In the genomic region with DNA sequence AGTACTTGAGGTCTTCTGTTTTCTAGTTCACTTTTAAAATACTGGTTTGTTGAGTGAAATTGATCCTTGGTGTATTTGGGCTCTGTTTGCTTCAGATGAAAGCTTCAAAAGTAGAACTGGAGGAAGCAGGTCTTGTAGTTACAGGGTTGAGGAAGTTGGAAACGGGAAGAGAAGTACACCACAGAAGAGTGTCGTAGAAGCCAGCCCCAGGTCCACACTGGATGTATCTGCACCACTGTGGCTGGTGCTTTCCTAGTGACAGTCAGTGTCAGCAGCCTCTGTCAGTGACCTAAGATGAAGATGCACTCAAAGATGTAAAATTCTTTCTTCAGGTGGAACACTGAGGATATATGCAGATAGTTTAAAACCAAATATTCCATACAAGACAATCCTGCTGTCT, we compare ENCODE assay signal across 26 mouse cellular contexts. TPM values are rescaled to one million over a fixed set of nuclear protein-coding genes. Genes with fewer than 3 reads are reported as not detected.
DNase-seq lines count a peak whose midpoint lies in the region; ATAC-seq lines count a peak whose summit lies in the region.
"Had no signal": no experiment of that assay in that cellular context is flagged by ENCODE, and none has a peak within 500 bp of the region (broad histone marks: within the 10 kb centered on the region; RNA-seq: fewer than 3 reads in every experiment).

No protein-coding gene starts in this region.

- ATAC-seq in midbrain, embryonic 11.5 days (ENCODE audit: low FRiP score), result no peak
- ATAC-seq in megakaryocyte, adult 5-6 weeks (ENCODE audit: poor library complexity, severe bottlenecking), result peak; percentile 83
- ATAC-seq: forebrain, embryonic 14.5 days; forebrain, postnatal 0 days; hindbrain, postnatal 0 days; inflammation-experienced regulatory T-cells, adult 6 months; intestine, embryonic 16.5 days; Patski had no signal

- WGBS in midbrain, embryonic 11.5 days, result 87% methylated on average over 2 of the region's 2 CpGs
- WGBS in midbrain, embryonic 10.5 days, result 89% methylated on average over 2 of the region's 2 CpGs

- no peak overlapping the region for H3K4me2 ChIP-seq in midbrain, embryonic 11.5 days
- H3K4me2 ChIP-seq: heart, embryonic 11.5 days; hindbrain, embryonic 14.5 days had no signal

- no peak overlapping the region for H3K9ac ChIP-seq in midbrain, embryonic 11.5 days (ENCODE audit: low read length)
- H3K9ac ChIP-seq: forebrain, postnatal 0 days; hindbrain, embryonic 14.5 days had no signal

- H3K27ac ChIP-seq in midbrain, embryonic 11.5 days (ENCODE audit: low read depth, low read length), result no peak overlapping the region
- H3K27ac ChIP-seq in midbrain, embryonic 10.5 days (replicated peaks), result no peak overlapping the region
- H3K27ac ChIP-seq: forebrain, embryonic 10.5 days; hindbrain, embryonic 14.5 days; hindbrain, postnatal 0 days had no signal

- no peaks in the 10 kb centered on the region for H3K27me3 ChIP-seq in midbrain, embryonic 11.5 days (ENCODE audit: control insufficient read depth, insufficient read depth, low read length)
- no peaks in the 10 kb centered on the region for H3K27me3 ChIP-seq in midbrain, embryonic 10.5 days (ENCODE audit: low read depth, poor library complexity, severe bottlenecking)
- no peaks in the 10 kb centered on the region for H3K27me3 ChIP-seq in splenic B cell, adult 2 months (ENCODE audit: control insufficient read depth, insufficient read depth, low read length, poor library complexity, severe bottlenecking)
- H3K27me3 ChIP-seq: CH12.LX, Patski had no signal

- H3K36me3 ChIP-seq in midbrain, embryonic 11.5 days (ENCODE audit: control insufficient read depth, insufficient read depth, low read length), result 0 out of 2 replicates have a peak, but pooled peaks cover 3% of the 10 kb centered on the region
- peaks cover 56% of the 10 kb centered on the region for H3K36me3 ChIP-seq in midbrain, embryonic 10.5 days
- no peaks in the 10 kb centered on the region for H3K36me3 ChIP-seq in splenic B cell, adult 2 months (ENCODE audit: control insufficient read depth, insufficient read depth, low read length, poor library complexity, severe bottlenecking)
- H3K36me3 ChIP-seq: G1E had no signal

- DNase-seq in midbrain, embryonic 11.5 days (ENCODE audit: low spot score, missing footprints), result peak; percentile 66
- no peak for DNase-seq in midbrain, embryonic 10.5 days (ENCODE audit: low spot score)
- peak; percentile 2 for DNase-seq in splenic B cell, adult 2 months (ENCODE audit: low read depth, low spot score)
- DNase-seq in embryo, embryonic 10 days (ENCODE audit: low spot score), result no peak
- no peak for DNase-seq in frontal cortex, postnatal 25 days (ENCODE audit: low spot score in 2 of 2)
- DNase-seq: adrenal gland, adult 2 months; adrenal gland, postnatal 14 days; B cell, adult 2 months; cerebellum, adult 11 months; cerebellum, adult 2 months; cerebellum, adult 9-11 months; cerebellum, postnatal 25 days; forebrain, postnatal 0 days; gastrocnemius, postnatal 25 days; heart, postnatal 36 days had no signal

- no peaks in the 10 kb centered on the region for H3K9me3 ChIP-seq in midbrain, embryonic 11.5 days (ENCODE audit: control insufficient read depth, low read length)
- no peaks in the 10 kb centered on the region for H3K9me3 ChIP-seq in midbrain, embryonic 10.5 days (replicated peaks)
- H3K9me3 ChIP-seq: forebrain, embryonic 10.5 days; G1E had no signal

- H3K4me1 ChIP-seq in midbrain, embryonic 11.5 days (ENCODE audit: control insufficient read depth, insufficient read depth, low read length), result no peaks in the 10 kb centered on the region
- H3K4me1 ChIP-seq in midbrain, embryonic 10.5 days, result no peaks in the 10 kb centered on the region
- H3K4me1 ChIP-seq: forebrain, embryonic 10.5 days had no signal

- no peak overlapping the region for H3K4me3 ChIP-seq in midbrain, embryonic 11.5 days (ENCODE audit: low read depth, low read length)
- H3K4me3 ChIP-seq in midbrain, embryonic 10.5 days, result no peak overlapping the region
- H3K4me3 ChIP-seq: forebrain, embryonic 10.5 days had no signal

RNA-seq across cellular contexts. Expression of a gene that starts 56.2 kb away (rescaled TPM):
- polyA plus RNA-seq in midbrain, embryonic 11.5 days (2014; fragmentation: Nextera tagmentation; extraction: Ambion mirVana), result 5.6 and 5.8 TPM in 2 replicates
- 5.6 and 6.1 TPM in 2 replicates for polyA plus RNA-seq in midbrain, embryonic 10.5 days (2016; fragmentation: Nextera tagmentation; extraction: Ambion mirVana)
- total RNA-seq in megakaryocyte, adult 5-6 weeks (2015), result not detected in 2 replicates
- not detected in 2 replicates for total RNA-seq in megakaryocyte, adult 5-6 weeks (2017)
- polyA plus RNA-seq: G1E; inflammation-experienced regulatory T-cells, adult 6 months had no signal

RNA-seq across cellular contexts. Expression of a gene that starts 57.5 kb away (rescaled TPM):
- 117 and 123 TPM in 2 replicates for polyA plus RNA-seq in midbrain, embryonic 11.5 days (2014; fragmentation: Nextera tagmentation; extraction: Ambion mirVana)
- 72.1 and 73.1 TPM in 2 replicates for polyA plus RNA-seq in midbrain, embryonic 10.5 days (2016; fragmentation: Nextera tagmentation; extraction: Ambion mirVana)
- 14.1 and 15.3 TPM in 2 replicates for total RNA-seq in megakaryocyte, adult 5-6 weeks (2015)
- 22.6 and 29.1 TPM in 2 replicates for total RNA-seq in megakaryocyte, adult 5-6 weeks (2017)

Comparison
In these comparisons a context has a peak if more than half of its experiments do, and no peak if none do; other contexts are left out.
1. DNase-seq: peak in midbrain, embryonic 11.5 days (single experiment) and splenic B cell, adult 2 months (single experiment); none in midbrain, embryonic 10.5 days (single experiment), embryo, embryonic 10 days (single experiment) and frontal cortex, postnatal 25 days (0 of 2).